Mouse (Mus musculus) heart, postnatal 0 days (tissue): Measurements from ENCODE around the gene Tet3.

ENCODE experiments used
- CTCF ChIP-seq: IDR thresholded peaks from 2 replicates; pipeline ENCODE4 v1.5.1; 2016; ENCODE audit warnings: antibody characterized with exemption, control low read depth, low read depth
- EP300 ChIP-seq: IDR thresholded peaks from 2 replicates; pipeline ENCODE4 v1.6.1; 2016; ENCODE audit warnings: antibody characterized with exemption, low read depth

DNA sequence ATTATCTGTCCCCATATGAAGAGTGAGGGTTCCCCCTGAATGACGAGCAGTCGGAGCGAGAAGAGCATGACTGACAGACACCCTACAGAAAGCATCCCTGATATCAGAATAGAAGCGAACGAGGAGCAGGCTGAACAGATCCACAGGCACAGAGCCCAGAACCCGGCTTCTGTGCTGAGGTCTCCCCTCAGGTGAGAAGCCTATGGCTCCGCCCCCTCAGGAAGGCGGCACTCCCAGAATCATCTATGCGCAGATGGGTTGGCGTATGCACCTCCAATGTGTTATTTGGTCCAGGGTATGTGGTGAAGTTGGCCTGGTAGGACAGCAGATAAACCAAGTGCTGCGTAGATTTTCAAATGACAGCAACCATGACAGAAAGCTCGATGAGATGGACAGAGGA is 95.8 kb downstream of the Tet3 start:
- TF ChIP-seq CTCF = no peak
- TF ChIP-seq EP300 = no peak
